Mouse (Mus musculus) midbrain, embryonic 16.5 days (tissue): ENCODE measurements around the gene Adam30. TPM values are rescaled to one million over a fixed set of nuclear protein-coding genes. Genes with fewer than 3 reads are reported as not detected.
A peak's percentile ranks its signal among the peaks of the same experiment; 100 is the strongest.

Source experiments
- ATAC-seq: fragments of 200-750 bp; cut with Nextera tagmentation; 2 replicates; pipeline ENCODE4 v1.8.0; 2017; ENCODE audit warnings: moderate TSS enrichment
- H3K27ac ChIP-seq: fragments of 300-500 bp; sonication (generic); 2 replicates; pipeline ENCODE4 v1.5.1; 2014; ENCODE audit warnings: mild to moderate bottlenecking, low read length, mixed read lengths
- H3K27me3 ChIP-seq: fragments of 300-500 bp; sonication (generic); 2 replicates; pipeline ENCODE4 v1.6.1; 2014; ENCODE audit warnings: low read depth, low read length, mixed read lengths; ENCODE audit not compliant: control insufficient read depth, insufficient read depth
- H3K36me3 ChIP-seq: fragments of 300-500 bp; sonication (generic); 2 replicates; pipeline ENCODE4 v1.6.1; 2014; ENCODE audit warnings: mild to moderate bottlenecking, low read length, moderate library complexity, mixed read lengths; ENCODE audit not compliant: control insufficient read depth, insufficient read depth
- H3K4me1 ChIP-seq: fragments of 300-500 bp; sonication (generic); 2 replicates; pipeline ENCODE4 v1.6.1; 2014; ENCODE audit warnings: mild to moderate bottlenecking, low read length, mixed read lengths; ENCODE audit not compliant: control insufficient read depth, insufficient read depth
- H3K4me2 ChIP-seq: fragments of 300-500 bp; sonication (generic); 2 replicates; pipeline ENCODE4 v1.6.1; 2014; ENCODE audit warnings: mild to moderate bottlenecking, low read length, mixed read lengths
- H3K4me3 ChIP-seq: fragments of 300-500 bp; sonication (generic); 2 replicates; pipeline ENCODE4 v1.5.1; 2014; ENCODE audit warnings: low read depth, mild to moderate bottlenecking, low read length, moderate library complexity, mixed read lengths
- H3K9ac ChIP-seq: fragments of 300-500 bp; sonication (generic); 2 replicates; pipeline ENCODE4 v1.6.1; 2014; ENCODE audit warnings: low read depth, low read length, mixed read lengths
- H3K9me3 ChIP-seq: fragments of 300-500 bp; sonication (generic); replicated peaks from 2 replicates; pipeline ENCODE4 v1.6.1; 2014; ENCODE audit warnings: mild to moderate bottlenecking, low read length, mixed read lengths; ENCODE audit not compliant: control insufficient read depth, poor library complexity, severe bottlenecking
- WGBS: fragments of 180-500 bp; shearing (Covaris S2); extraction: QIAGEN DNeasy Blood & Tissue Kit; methylation state at CpG from one replicate; pipeline ENCODE4 v1.1.7; 2014; 5-methylcytosine and 5-hydroxymethylcytosine counted together
- polyA plus RNA-seq: library from polyadenylated mRNA; unstranded; fragments of >200 nt; fragmentation: Nextera tagmentation; extraction: Ambion mirVana; gene quantifications from 2 replicates; pipeline ENCODE4 v1.2.1, GENCODE M21; 2015

Gene Adam30
- polyA plus RNA-seq, 1 experiment from 2014 or later, result not detected

GRCm38 (mm10) chr3:98158646-98159045 lies 1.8 kb upstream of the Adam30 start:
- Histone ChIP-seq H3K9me3 (no peaks in the 10 kb centered on the region), H3K4me1 (no peaks in the 10 kb centered on the region), H3K4me3 (no peak overlapping the region), H3K4me2 (no peak overlapping the region), H3K27ac (no peak overlapping the region), H3K36me3 (no peaks in the 10 kb centered on the region), H3K9ac (no peak overlapping the region), H3K27me3 (no peaks in the 10 kb centered on the region)
- no peak for ATAC-seq
- 75% methylated on average over 4 of the region's 4 CpGs for WGBS

DNA sequence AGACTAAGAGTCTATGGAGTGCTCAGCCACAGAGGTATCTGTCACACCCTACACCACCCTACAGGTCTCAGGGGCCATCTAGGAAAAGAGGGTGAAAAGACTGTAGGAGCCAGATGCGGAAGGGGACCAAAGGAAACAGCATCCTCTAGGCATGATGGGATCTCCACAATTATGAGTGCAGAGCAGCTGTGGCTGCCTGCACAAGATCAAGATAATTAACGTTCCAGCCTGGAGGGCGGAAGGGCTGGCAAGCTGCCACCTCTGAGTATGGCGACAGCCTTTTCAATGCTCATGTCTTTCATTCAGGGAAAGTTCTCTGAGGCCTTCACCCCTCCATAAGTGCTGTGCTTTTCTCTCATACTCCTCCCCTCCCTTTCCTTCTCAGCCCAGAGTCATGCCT lies 1.1 kb upstream of the Adam30 start:
- H3K27ac ChIP-seq, result no peak overlapping the region
- H3K9ac ChIP-seq, result no peak overlapping the region
- no peak for ATAC-seq
- H3K4me2 ChIP-seq, result no peak overlapping the region
- H3K36me3 ChIP-seq, result no peaks in the 10 kb centered on the region
- H3K27me3 ChIP-seq, result no peaks in the 10 kb centered on the region
- H3K9me3 ChIP-seq, result no peaks in the 10 kb centered on the region
- H3K4me3 ChIP-seq, result no peak overlapping the region
- WGBS, result 41% methylated on average over 4 of the region's 4 CpGs
- H3K4me1 ChIP-seq, result no peaks in the 10 kb centered on the region

- no peak overlapping the region for H3K27ac ChIP-seq
Measured at GRCm38 (mm10) chr3:98178340-98178739, 17.9 kb downstream of the Adam30 start.

DNA sequence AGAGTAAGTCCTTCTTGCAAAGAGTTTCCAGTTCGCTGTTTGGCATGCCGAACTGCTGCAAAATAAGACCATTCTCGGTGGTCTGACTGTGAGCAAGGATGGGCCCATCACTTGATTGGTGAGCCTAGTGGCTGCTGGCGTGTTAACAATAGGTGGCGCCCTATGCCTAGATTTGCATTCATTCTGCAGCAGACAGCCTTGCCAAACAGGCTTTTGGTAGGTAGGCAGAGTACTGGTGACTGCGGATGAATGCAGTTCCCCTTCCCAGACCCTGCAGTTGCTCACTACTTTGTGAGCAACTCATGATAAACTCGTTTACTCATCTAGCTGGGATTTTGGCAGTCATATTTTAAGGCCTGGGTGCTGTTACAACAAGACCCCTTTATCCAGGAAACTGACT lies 20.4 kb downstream of the Adam30 start:
- no peak for ATAC-seq
- H3K4me3 ChIP-seq, result no peak overlapping the region
- WGBS, result 27% methylated on average over 7 of the region's 7 CpGs

More at GRCm38 (mm10) chr3:98178340-98178739, 17.9 kb downstream of the Adam30 start:
- H3K9ac ChIP-seq, result no peak overlapping the region
- no peak overlapping the region for H3K4me2 ChIP-seq
- H3K36me3 ChIP-seq, result no peaks in the 10 kb centered on the region
- peaks cover 3% of the 10 kb centered on the region; the same call in 1 of the 2 replicates for H3K9me3 ChIP-seq
- WGBS, result 72% methylated on average over 4 of the region's 4 CpGs
- ATAC-seq, result no peak
- no peaks in the 10 kb centered on the region for H3K4me1 ChIP-seq
- H3K4me3 ChIP-seq, result no peak overlapping the region
- no peaks in the 10 kb centered on the region for H3K27me3 ChIP-seq

DNA sequence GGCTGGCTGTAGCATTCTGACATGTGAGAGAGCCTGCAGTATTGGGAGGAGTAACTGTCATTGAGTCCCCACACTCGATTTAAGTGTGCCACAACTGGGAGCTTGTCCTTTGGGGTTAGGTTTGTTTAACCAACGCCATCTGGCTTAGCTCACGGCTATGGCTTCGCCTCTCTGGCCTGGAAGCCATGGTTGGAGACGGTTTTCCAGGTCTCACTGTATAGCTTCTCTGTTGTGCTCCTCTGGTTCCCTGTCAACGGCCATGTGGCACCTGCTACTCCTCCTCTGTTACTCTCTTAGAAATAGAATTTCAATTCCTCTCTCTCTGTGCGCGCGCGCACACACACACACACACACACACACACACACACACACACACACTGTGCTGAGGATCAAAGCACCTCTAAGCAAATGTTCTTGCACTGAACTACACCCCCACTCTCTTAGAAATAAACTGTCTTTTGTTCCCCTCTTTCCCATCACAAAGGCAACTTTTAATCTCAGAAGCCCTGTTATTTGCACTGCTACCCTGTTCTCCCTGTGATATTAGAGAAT lies 24.8 kb downstream of the Adam30 start:
- Histone ChIP-seq H3K9ac (no peak overlapping the region), H3K27ac (no peak overlapping the region), H3K4me3 (no peak overlapping the region), H3K36me3 (no peaks in the 10 kb centered on the region), H3K4me2 (no peak overlapping the region), H3K9me3 (0 out of 2 replicates have a peak, but pooled peaks cover 3% of the 10 kb centered on the region), H3K4me1 (peaks cover 3% of the 10 kb centered on the region; the same call in 1 of the 2 replicates), H3K27me3 (no peaks in the 10 kb centered on the region)
- ATAC-seq, result no peak
- WGBS, result 40% methylated on average over 10 of the region's 10 CpGs

More for the DNA sequence above, 20.4 kb downstream of the Adam30 start:
- H3K4me2 ChIP-seq, result no peak overlapping the region
- H3K9ac ChIP-seq, result no peak overlapping the region
- H3K36me3 ChIP-seq, result no peaks in the 10 kb centered on the region
- H3K27ac ChIP-seq, result no peak overlapping the region
- 0 out of 2 replicates have a peak, but pooled peaks cover 3% of the 10 kb centered on the region for H3K9me3 ChIP-seq
- H3K4me1 ChIP-seq, result peaks cover 3% of the 10 kb centered on the region; the same call in 1 of the 2 replicates
- no peaks in the 10 kb centered on the region for H3K27me3 ChIP-seq

- no peak for ATAC-seq
- no peak overlapping the region for H3K4me2 ChIP-seq
- H3K9me3 ChIP-seq, result no peaks in the 10 kb centered on the region
- H3K27ac ChIP-seq, result no peak overlapping the region
- no peak overlapping the region for H3K4me3 ChIP-seq
- no peaks in the 10 kb centered on the region for H3K27me3 ChIP-seq
- WGBS, result 91% methylated on average over 3 of the region's 3 CpGs
- no peaks in the 10 kb centered on the region for H3K36me3 ChIP-seq
- H3K4me1 ChIP-seq, result peaks cover 3% of the 10 kb centered on the region; the same call in 1 of the 2 replicates
- no peak overlapping the region for H3K9ac ChIP-seq
Measured at GRCm38 (mm10) chr3:98187777-98188176, 27.3 kb downstream of the Adam30 start.

- no peak overlapping the region for H3K4me3 ChIP-seq
- peak overlapping the region; percentile 5; the same call in 1 of the 2 replicates for H3K27ac ChIP-seq
- no peak overlapping the region for H3K9ac ChIP-seq
Measured at GRCm38 (mm10) chr3:98197711-98198532, 37.5 kb downstream of the Adam30 start.

GRCm38 (mm10) chr3:98199747-98200146 lies 39.3 kb downstream of the Adam30 start:
- Histone ChIP-seq H3K36me3 (no peaks in the 10 kb centered on the region), H3K9me3 (no peaks in the 10 kb centered on the region), H3K9ac (no peak overlapping the region), H3K27me3 (no peaks in the 10 kb centered on the region), H3K4me3 (no peak overlapping the region), H3K4me1 (no peaks in the 10 kb centered on the region), H3K27ac (no peak overlapping the region), H3K4me2 (no peak overlapping the region)
- WGBS, result 65% methylated on average over 5 of the region's 5 CpGs
- no peak for ATAC-seq

More at GRCm38 (mm10) chr3:98197711-98198532, 37.5 kb downstream of the Adam30 start:
- H3K4me1 ChIP-seq, result no peaks in the 10 kb centered on the region
- H3K4me2 ChIP-seq, result no peak overlapping the region
- no peaks in the 10 kb centered on the region for H3K9me3 ChIP-seq
- WGBS, result 7% methylated on average over 9 of the region's 9 CpGs
- ATAC-seq, result peak; percentile 77
- no peaks in the 10 kb centered on the region for H3K27me3 ChIP-seq
- H3K36me3 ChIP-seq, result no peaks in the 10 kb centered on the region

GRCm38 (mm10) chr3:98203282-98203681 lies 42.9 kb downstream of the Adam30 start:
- Histone ChIP-seq H3K4me1 (no peaks in the 10 kb centered on the region), H3K36me3 (no peaks in the 10 kb centered on the region), H3K9me3 (no peaks in the 10 kb centered on the region), H3K27ac (no peak overlapping the region), H3K27me3 (no peaks in the 10 kb centered on the region), H3K9ac (no peak overlapping the region), H3K4me2 (no peak overlapping the region), H3K4me3 (no peak overlapping the region)
- WGBS, result 73% methylated on average over 5 of the region's 5 CpGs
- no peak for ATAC-seq
